Mouse (Mus musculus) bone marrow macrophage, adult 2 months (primary cell): ENCODE measurements at regions not wholly inside any gene's neighbourhood (a gene's known extent, or its start where the extent isn't known, plus 50 kb on each side); places are given as distances from the start of the nearest gene placed in this dataset.

Source experiments
- CTCF ChIP-seq: IDR thresholded peaks from 2 replicates; pipeline ENCODE4 v1.5.1; 2012; ENCODE audit warnings: low read depth, mild to moderate bottlenecking, low read length, moderate library complexity
- POLR2A ChIP-seq: IDR thresholded peaks from 2 replicates; pipeline ENCODE4 v1.6.1; 2012; ENCODE audit warnings: mild to moderate bottlenecking, low read depth, low read length, borderline replicate concordance

GRCm38 (mm10) chr3:15071030-15071883 lies 185.2 kb downstream of the Car2 start:
- TF ChIP-seq CTCF (no peak), POLR2A (no peak)
